Mouse (Mus musculus) liver, embryonic 13.5 days (tissue): ENCODE measurements at regions not wholly inside any gene's neighbourhood (a gene's known extent, or its start where the extent isn't known, plus 50 kb on each side); places are given as distances from the start of the nearest gene placed in this dataset.
"Not testable (repeated sequence)": the region's sequence is repeated elsewhere in the genome, so short reads cannot be mapped to it uniquely, and the experiment has no call there.

Experiments used
- ATAC-seq: fragments of 200-750 bp; cut with Nextera tagmentation; 2 replicates; pipeline ENCODE4 v1.8.0; 2017; ENCODE audit warnings: low read depth, mild to moderate bottlenecking, moderate number of reproducible peaks, moderate library complexity
- DNase-seq: peaks from one replicate; pipeline ENCODE4 v3.0.0; 2022
- H3K27ac ChIP-seq: fragments of 300-500 bp; sonication (generic); 2 replicates; pipeline ENCODE4 v1.5.1; 2015; ENCODE audit warnings: moderate library complexity, mild to moderate bottlenecking, inconsistent platforms
- H3K27me3 ChIP-seq: fragments of 300-500 bp; sonication (generic); 2 replicates; pipeline ENCODE4 v1.6.1; 2015; ENCODE audit warnings: mild to moderate bottlenecking, inconsistent platforms
- H3K36me3 ChIP-seq: fragments of 300-500 bp; sonication (generic); 2 replicates; pipeline ENCODE4 v1.6.1; 2015; ENCODE audit warnings: mild to moderate bottlenecking, inconsistent platforms
- H3K4me1 ChIP-seq: fragments of 300-500 bp; sonication (generic); replicated peaks from 2 replicates; pipeline ENCODE4 v1.6.1; 2015; ENCODE audit warnings: inconsistent platforms
- H3K4me2 ChIP-seq: fragments of 300-500 bp; sonication (generic); 2 replicates; pipeline ENCODE4 v1.6.1; 2015; ENCODE audit warnings: inconsistent platforms, mild to moderate bottlenecking, moderate library complexity
- H3K4me3 ChIP-seq: fragments of 300-500 bp; sonication (generic); replicated peaks from 2 replicates; pipeline ENCODE4 v1.5.1; 2015; ENCODE audit warnings: mild to moderate bottlenecking, inconsistent platforms
- H3K9ac ChIP-seq: fragments of 300-500 bp; sonication (generic); 2 replicates; pipeline ENCODE4 v1.6.1; 2015; ENCODE audit warnings: mild to moderate bottlenecking, inconsistent platforms
- H3K9me3 ChIP-seq: fragments of 300-500 bp; sonication (generic); replicated peaks from 2 replicates; pipeline ENCODE4 v1.6.1; 2016; ENCODE audit warnings: inconsistent platforms
- WGBS: fragments of 180-500 bp; shearing (Covaris S2); methylation state at CpG from one replicate; pipeline ENCODE4 v1.1.7; 2015; ENCODE audit not compliant: insufficient replicate concordance; 5-methylcytosine and 5-hydroxymethylcytosine counted together

DNA sequence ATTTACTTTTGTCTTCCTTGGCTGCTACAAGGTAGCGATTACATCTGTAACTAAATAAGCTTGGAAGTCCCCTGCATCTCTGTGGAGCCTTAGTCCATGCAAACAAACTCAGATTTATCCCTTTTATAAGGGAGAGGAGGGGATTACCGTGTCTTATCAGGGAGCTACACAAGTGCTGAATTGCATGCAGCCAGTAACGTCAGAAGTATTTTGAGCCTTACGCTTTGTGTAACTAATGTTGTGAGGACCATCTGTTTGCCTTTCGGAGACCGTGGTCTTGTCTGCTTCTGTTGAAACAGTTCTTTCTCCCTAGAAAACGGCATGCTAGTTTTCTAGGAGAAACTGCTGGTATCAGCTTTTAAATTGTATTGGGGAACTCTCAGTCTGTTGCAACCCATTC lies 58.0 kb upstream of the Dmrta1 start:
- no peak for ATAC-seq
- Histone ChIP-seq H3K4me3 (no peak overlapping the region), H3K27me3 (no peaks in the 10 kb centered on the region), H3K36me3 (no peaks in the 10 kb centered on the region), H3K9ac (no peak overlapping the region), H3K27ac (no peak overlapping the region), H3K4me2 (no peak overlapping the region), H3K9me3 (no peaks in the 10 kb centered on the region), H3K4me1 (no peaks in the 10 kb centered on the region)
- DNase-seq: no peak
- WGBS: 56% methylated on average over 7 of the region's 7 CpGs

DNA sequence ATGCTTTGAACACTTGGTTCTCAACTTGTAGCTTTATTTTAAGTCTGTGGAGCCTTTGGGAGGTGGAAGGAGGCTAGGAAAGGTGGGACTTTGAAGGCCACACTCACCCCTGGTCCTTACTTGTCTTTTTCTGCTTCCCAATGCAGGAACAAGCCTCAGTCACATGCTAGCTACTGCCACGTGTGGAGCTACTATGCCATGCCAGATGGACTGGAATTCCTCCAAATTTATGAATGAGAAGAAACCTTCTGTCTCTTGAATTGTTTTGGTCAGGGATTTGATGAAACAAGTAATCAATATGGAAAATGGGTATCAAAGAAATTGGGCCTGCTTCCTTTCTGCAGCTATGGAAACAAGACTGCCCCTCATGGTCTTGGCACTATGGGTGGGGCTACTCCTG lies 74.5 kb upstream of the Dmrta1 start:
- Histone ChIP-seq H3K9me3 (no peaks in the 10 kb centered on the region), H3K4me2 (no peak overlapping the region), H3K9ac (no peak overlapping the region), H3K27me3 (no peaks in the 10 kb centered on the region), H3K36me3 (no peaks in the 10 kb centered on the region), H3K27ac (no peak overlapping the region), H3K4me3 (no peak overlapping the region), H3K4me1 (no peaks in the 10 kb centered on the region)
- ATAC-seq (no peak), DNase-seq (no peak)
- WGBS: 39% methylated on average over 1 of the region's 1 CpGs

DNA sequence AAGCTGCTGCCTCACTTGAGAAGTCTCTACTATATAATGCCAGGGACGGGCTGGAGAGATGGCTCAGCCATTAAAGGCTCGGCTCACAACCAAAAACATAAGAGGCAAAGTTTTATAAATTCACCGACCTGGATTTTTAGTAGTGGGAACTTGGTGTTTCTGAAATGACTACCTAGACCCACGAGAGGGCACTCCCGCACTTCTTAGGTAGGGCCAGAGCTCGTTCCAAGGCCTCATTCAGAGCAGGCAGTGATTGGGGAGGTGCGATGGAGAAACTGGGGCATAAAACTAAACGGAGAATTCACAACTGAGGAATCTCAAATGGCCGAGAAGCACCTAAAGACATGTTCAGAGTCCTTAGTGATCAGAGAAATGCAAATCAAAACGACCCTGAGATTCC lies 103.7 kb upstream of the Dmrta1 start:
- DNase-seq (no peak), ATAC-seq (no peak)
- Histone ChIP-seq H3K36me3 (no peaks in the 10 kb centered on the region), H3K9me3 (no peaks in the 10 kb centered on the region), H3K9ac (no peak overlapping the region), H3K4me2 (no peak overlapping the region), H3K27me3 (no peaks in the 10 kb centered on the region), H3K4me3 (no peak overlapping the region), H3K4me1 (no peaks in the 10 kb centered on the region), H3K27ac (no peak overlapping the region)
- WGBS: 17% methylated on average over 10 of the region's 10 CpGs

DNA sequence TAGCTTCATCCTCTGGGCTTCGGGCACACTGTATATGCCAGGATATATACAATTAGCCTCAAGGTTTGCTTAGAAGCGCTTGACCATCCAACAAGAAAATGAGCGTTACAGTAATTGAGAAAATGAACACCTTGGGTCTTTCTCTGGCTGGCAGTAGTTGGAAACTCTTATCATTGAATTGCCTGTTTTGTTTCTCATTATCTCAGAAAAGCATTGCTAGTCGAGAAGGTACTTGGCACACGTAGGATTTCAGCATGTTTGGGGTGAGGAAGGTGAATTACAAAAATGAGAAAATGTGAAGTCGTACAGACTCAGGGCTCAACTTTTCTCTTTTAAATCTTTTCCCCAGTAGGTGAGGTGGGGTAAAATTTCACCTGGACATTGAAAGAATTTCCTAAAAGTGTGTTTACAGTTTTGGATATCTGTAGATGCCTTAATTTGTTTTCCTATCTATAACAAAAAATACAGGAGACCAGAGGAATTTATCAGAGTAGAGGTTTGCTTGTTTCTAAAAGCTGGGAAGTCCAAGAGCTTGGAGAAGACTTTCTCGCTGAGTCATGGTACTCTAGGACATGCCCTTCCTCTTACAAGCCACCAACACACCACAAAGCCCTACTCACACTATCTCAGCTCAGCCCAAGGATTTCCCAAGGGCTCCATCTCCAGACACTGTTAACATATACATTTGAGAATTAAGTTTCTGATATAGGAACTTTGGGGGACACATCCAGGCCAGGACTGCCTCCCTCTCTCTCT lies 124.3 kb upstream of the Dmrta1 start:
- no peaks in the 10 kb centered on the region for H3K27me3 ChIP-seq
- no peaks in the 10 kb centered on the region for H3K4me1 ChIP-seq
- H3K36me3 ChIP-seq: no peaks in the 10 kb centered on the region
- no peak overlapping the region for H3K27ac ChIP-seq
- no peak for ATAC-seq
- WGBS: 44% methylated on average over 7 of the region's 7 CpGs
- H3K9ac ChIP-seq: no peak overlapping the region
- H3K9me3 ChIP-seq: no peaks in the 10 kb centered on the region
- no peak overlapping the region for H3K4me2 ChIP-seq
- no peak overlapping the region for H3K4me3 ChIP-seq
- no peak for DNase-seq

DNA sequence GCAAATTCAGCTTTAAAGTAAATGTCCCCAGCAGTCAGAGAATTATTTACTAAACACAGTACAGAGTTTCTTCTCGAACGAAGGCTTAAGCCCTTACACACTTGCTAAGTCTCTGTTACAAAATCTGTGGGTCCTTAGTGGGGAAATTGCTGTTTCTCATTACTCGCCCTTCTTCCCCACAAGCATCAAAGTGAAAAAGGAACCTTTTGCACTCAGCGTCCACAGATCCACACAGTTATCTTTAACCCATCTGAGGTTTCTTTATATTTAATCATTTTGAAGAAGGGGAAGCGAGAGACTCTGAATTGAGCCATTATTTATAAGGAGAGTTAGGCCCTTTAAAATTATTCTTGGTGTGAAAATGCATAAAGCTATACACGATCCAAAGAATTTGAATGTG lies 126.7 kb upstream of the Dmrta1 start:
- 54% methylated on average over 6 of the region's 6 CpGs for WGBS
- H3K4me1 ChIP-seq: no peaks in the 10 kb centered on the region
- H3K4me2 ChIP-seq: no peak overlapping the region
- H3K36me3 ChIP-seq: no peaks in the 10 kb centered on the region
- H3K4me3 ChIP-seq: no peak overlapping the region
- H3K27me3 ChIP-seq: no peaks in the 10 kb centered on the region
- H3K9ac ChIP-seq: no peak overlapping the region
- DNase-seq: no peak
- ATAC-seq: no peak
- H3K27ac ChIP-seq: no peak overlapping the region
- H3K9me3 ChIP-seq: no peaks in the 10 kb centered on the region

DNA sequence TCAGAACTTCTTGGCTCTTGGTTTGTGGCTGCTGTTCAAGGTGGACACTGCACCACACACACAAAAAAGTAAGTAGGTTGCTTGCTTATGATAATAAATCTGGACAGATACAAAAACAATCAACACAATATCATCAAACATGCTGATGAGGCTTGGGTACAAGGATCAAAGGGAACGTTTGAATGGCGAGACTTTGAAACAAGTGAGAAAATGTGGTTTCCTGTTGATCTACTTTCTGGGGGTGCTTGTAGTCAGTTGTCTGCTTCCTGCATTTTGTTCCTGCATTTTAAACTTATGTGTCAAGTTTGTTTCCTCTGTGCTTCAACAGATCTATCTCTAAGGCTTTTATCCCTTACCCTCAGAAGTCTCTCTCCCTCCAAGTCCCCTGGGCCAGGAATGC lies 128.7 kb upstream of the Dmrta1 start:
- DNase-seq: no peak
- H3K36me3 ChIP-seq: no peaks in the 10 kb centered on the region
- no peaks in the 10 kb centered on the region for H3K27me3 ChIP-seq
- H3K27ac ChIP-seq: no peak overlapping the region
- H3K9ac ChIP-seq: no peak overlapping the region
- no peak overlapping the region for H3K4me3 ChIP-seq
- no peaks in the 10 kb centered on the region for H3K4me1 ChIP-seq
- H3K9me3 ChIP-seq: no peaks in the 10 kb centered on the region
- no peak overlapping the region for H3K4me2 ChIP-seq
- 25% methylated on average over 2 of the region's 2 CpGs for WGBS
- no peak for ATAC-seq

DNA sequence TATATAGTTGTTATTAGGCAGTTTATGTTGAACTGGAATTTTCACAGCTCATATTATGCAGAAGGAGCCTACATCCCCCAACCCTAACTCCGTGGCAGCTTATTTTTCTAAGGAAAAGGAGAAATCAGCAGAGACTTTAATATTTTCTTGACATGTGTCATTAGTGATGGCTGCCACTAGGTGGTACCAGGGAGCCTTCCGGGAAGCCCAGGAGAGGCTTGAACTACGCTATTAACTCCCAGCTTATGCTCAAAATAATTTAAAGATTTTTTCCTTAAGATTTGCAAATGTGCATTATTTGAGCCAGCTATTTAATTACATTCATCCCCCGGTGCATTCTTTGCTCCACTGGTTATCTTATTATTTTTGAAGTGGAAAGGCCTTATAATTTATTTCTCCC lies 146.8 kb upstream of the Dmrta1 start:
- H3K4me1 ChIP-seq: no peaks in the 10 kb centered on the region
- DNase-seq (no peak), ATAC-seq (no peak)
- H3K9me3 ChIP-seq: no peaks in the 10 kb centered on the region
- H3K9ac ChIP-seq: no peak overlapping the region
- no peaks in the 10 kb centered on the region for H3K36me3 ChIP-seq
- 4% methylated on average over 4 of the region's 4 CpGs for WGBS
- H3K4me3 ChIP-seq: no peak overlapping the region
- H3K27ac ChIP-seq: no peak overlapping the region
- H3K27me3 ChIP-seq: peaks cover 9% of the 10 kb centered on the region; the same call in 1 of the 2 replicates
- H3K4me2 ChIP-seq: no peak overlapping the region

DNA sequence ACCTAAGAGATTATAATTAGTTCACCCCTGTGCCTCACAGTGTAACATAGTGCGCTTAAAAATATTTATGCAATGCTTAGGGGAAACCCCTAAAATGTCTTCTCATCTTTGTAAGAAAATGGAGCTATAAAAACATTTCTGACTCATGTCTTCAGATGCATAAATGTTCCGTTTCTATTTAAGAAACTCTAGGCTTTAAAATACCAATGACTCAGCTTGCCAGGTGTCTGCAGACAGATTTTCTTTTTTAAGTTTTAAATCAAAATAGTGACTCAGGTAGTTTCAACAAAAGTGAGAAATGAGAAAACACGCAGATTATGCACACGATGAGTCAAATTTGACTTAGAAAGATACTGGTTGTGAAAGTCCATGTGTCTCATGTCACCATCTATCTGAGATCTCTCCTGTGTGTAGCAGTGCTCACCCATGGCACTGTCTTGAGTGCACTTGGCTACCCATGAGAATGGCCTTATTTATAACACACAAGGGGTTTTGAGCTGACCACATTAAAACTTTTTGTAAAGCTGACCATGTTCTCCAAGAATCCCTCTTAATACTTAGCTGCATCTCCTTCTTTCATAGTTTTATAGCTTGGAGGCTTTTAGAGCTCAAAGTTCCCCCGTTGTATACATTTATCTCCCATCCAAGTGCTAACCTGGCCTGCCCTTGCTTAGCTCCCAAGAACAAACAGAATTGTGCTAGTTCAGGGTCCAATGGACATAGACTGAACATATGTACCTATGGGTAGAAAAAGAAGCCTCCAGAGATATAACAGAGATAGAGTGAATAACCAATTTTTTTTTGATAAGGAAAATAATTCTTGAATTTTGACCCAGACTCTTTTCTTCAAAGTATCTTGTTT lies 149.0 kb upstream of the Dmrta1 start:
- no peak overlapping the region for H3K27ac ChIP-seq
- no peak for ATAC-seq
- no peak overlapping the region for H3K4me3 ChIP-seq
- H3K27me3 ChIP-seq: peaks cover 23% of the 10 kb centered on the region
- no peaks in the 10 kb centered on the region for H3K9me3 ChIP-seq
- no peaks in the 10 kb centered on the region for H3K4me1 ChIP-seq
- no peak for DNase-seq
- WGBS: 61% methylated on average over 5 of the region's 5 CpGs
- no peaks in the 10 kb centered on the region for H3K36me3 ChIP-seq
- no peak overlapping the region for H3K9ac ChIP-seq
- H3K4me2 ChIP-seq: no peak overlapping the region

DNA sequence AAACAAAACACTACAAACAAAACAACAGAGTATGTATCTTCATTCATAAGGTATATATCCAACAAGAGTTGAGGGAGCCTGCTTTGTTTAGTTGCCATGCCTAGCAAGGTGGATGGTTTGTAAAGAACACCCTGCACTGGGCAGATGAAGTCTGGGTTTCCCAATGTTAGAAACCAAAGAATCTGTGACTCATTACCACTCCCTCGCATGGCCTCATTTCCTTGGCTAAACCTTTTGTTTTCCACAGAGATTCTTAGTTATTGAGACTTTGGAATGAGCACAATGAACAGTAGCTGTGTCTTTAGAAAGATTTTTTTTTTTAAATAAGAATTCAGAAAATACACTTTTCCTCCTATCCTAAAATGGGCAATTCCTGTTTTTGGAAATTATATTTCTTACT lies 151.3 kb upstream of the Dmrta1 start:
- Histone ChIP-seq H3K4me1 (peaks cover 12% of the 10 kb centered on the region), H3K27ac (no peak overlapping the region), H3K4me2 (no peak overlapping the region), H3K36me3 (no peaks in the 10 kb centered on the region), H3K4me3 (no peak overlapping the region), H3K9me3 (no peaks in the 10 kb centered on the region), H3K9ac (no peak overlapping the region), H3K27me3 (peaks cover 35% of the 10 kb centered on the region)
- ATAC-seq: no peak
- 30% methylated on average over 1 of the region's 1 CpGs for WGBS
- DNase-seq: no peak

DNA sequence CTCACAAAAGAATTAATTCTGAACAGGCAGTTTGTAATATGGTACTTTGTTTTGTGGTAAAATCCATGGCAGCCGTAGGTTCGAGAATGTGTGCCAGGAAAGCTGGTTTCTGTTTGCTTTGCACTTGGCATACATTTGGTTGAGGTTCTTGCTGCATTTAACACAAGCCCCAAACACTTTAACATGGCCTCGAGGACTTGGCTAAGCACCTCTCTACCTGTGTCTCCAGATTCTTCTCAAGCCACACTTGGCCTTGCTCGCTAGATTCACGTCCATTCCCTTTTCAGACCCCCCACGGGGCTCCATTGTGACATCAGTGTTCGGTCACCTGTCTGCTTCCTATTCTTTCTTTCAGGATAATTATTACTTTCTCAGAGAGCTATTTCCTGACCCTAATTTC lies 151.9 kb upstream of the Dmrta1 start:
- no peaks in the 10 kb centered on the region for H3K9me3 ChIP-seq
- H3K36me3 ChIP-seq: no peaks in the 10 kb centered on the region
- H3K4me2 ChIP-seq: no peak overlapping the region
- no peak overlapping the region for H3K4me3 ChIP-seq
- H3K27me3 ChIP-seq: peaks cover 38% of the 10 kb centered on the region
- H3K4me1 ChIP-seq: peaks cover 12% of the 10 kb centered on the region
- 58% methylated on average over 7 of the region's 7 CpGs for WGBS
- no peak overlapping the region for H3K27ac ChIP-seq
- no peak for ATAC-seq
- H3K9ac ChIP-seq: no peak overlapping the region
- no peak for DNase-seq

DNA sequence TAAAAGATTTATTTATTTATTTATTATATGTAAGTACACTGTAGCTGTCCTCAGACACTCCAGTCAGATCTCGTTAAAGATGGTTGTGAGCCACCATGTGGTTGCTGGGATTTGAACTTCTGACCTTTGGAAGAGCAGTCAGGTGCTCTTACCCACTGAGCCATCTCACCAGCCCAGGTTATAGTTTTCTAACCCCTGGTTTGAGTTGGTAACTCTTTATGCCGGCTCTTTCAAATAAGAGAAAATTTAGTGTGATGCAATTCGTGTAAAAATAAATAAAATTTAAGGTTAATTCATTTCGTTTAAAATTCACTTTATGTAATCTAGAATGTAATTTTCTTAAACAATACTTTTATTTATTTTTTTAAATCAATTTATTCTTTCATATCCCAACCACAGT lies 153.7 kb upstream of the Dmrta1 start:
- H3K4me3 ChIP-seq, H3K9me3 ChIP-seq: not testable (repeated sequence)
- 43% methylated on average over 4 of the region's 4 CpGs for WGBS

More for the DNA sequence above, 153.7 kb upstream of the Dmrta1 start:
- not testable (repeated sequence) for H3K4me2 ChIP-seq, H3K9ac ChIP-seq, H3K27ac ChIP-seq, H3K36me3 ChIP-seq, DNase-seq, ATAC-seq
- Histone ChIP-seq H3K27me3 (peaks cover 44% of the 10 kb centered on the region), H3K4me1 (peaks cover 12% of the 10 kb centered on the region)
